Mouse (Mus musculus): ENCODE results near the gene Tssk3. TPM values are rescaled to one million over a fixed set of nuclear protein-coding genes. Genes with fewer than 3 reads are reported as not detected.
A peak's percentile ranks its signal among the peaks of the same experiment; 100 is the strongest.

Gene Tssk3
- polyA plus RNA-seq, 1 experiment from 2014 or later = not detected

DNA sequence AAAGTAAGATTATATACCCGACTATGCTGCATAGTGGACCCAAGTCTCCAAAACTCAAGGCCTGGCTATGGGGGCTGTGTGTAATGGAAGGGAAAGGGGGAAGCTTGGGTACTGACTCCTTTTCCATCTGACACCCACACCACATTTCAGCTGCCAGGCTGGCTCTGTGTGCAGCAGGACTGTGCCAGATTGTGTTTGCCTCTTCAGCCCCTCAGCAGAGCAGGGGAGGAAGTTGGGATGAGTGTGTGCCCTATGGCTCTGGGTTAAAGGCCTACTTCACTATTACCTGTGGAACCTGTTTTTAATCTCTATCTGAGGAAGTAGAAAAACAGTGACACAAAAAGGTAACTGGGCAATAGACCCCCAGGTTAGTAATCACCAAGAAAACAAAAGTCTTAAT lies 9.7 kb downstream of the Tssk3 start:
- no peaks in the 10 kb centered on the region for H3K9me3 ChIP-seq (replicated peaks; ENCODE audit: control insufficient read depth, low read length)
- no peaks in the 10 kb centered on the region for H3K27me3 ChIP-seq (ENCODE audit: control insufficient read depth, insufficient read depth, low read length)
- no peaks in the 10 kb centered on the region for H3K4me1 ChIP-seq (ENCODE audit: control insufficient read depth, insufficient read depth, low read length)
- 0 out of 2 replicates have a peak overlapping the region, but pooled peaks have one; percentile 3 for H3K27ac ChIP-seq (ENCODE audit: low read length)
- 89% methylated on average over 1 of the region's 1 CpGs for WGBS
- ATAC-seq (ENCODE audit: insufficient read depth, low FRiP score) = 0 out of 2 replicates have a peak, but pooled peaks have one; percentile 40
- no peak overlapping the region for H3K9ac ChIP-seq (ENCODE audit: low read length)
- H3K4me3 ChIP-seq (replicated peaks; ENCODE audit: low read length) = no peak overlapping the region
- no peak overlapping the region for H3K4me2 ChIP-seq (ENCODE audit: low read depth, low read length)
- peaks cover 14% of the 10 kb centered on the region for H3K36me3 ChIP-seq (ENCODE audit: control insufficient read depth, insufficient read depth, low read length)

DNA sequence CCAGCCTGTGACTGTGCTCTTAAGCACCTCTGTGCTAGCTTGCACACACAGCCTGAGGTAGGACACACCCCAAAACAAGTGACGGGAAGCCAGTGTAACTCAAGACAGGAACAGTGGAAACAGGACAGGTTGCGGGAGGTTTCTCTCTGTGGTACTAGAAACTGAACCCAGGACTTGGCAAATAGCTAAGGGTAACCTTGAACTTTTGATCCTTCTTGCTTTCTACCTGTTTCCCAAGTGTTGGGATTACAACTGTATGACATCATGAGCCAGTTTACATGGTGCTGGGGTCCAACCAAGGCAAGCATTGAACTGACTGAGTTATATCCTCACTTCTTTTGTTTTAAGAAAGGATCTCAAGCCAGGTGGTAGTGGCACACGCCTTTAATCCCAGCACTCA lies 11.0 kb downstream of the Tssk3 start:
- Histone ChIP-seq H3K9me3 (replicated peaks; ENCODE audit: control insufficient read depth, low read length) (no peaks in the 10 kb centered on the region), H3K36me3 (ENCODE audit: control insufficient read depth, insufficient read depth, low read length) (peaks cover 9% of the 10 kb centered on the region), H3K27me3 (ENCODE audit: control insufficient read depth, insufficient read depth, low read length) (no peaks in the 10 kb centered on the region), H3K9ac (ENCODE audit: low read length) (no peak overlapping the region), H3K4me2 (ENCODE audit: low read depth, low read length) (no peak overlapping the region), H3K27ac (ENCODE audit: low read length) (no peak overlapping the region), H3K4me1 (ENCODE audit: control insufficient read depth, insufficient read depth, low read length) (no peaks in the 10 kb centered on the region), H3K4me3 (replicated peaks; ENCODE audit: low read length) (no peak overlapping the region)
- no peak for ATAC-seq (ENCODE audit: insufficient read depth, low FRiP score)
- 93% methylated on average over 3 of the region's 3 CpGs for WGBS

DNA sequence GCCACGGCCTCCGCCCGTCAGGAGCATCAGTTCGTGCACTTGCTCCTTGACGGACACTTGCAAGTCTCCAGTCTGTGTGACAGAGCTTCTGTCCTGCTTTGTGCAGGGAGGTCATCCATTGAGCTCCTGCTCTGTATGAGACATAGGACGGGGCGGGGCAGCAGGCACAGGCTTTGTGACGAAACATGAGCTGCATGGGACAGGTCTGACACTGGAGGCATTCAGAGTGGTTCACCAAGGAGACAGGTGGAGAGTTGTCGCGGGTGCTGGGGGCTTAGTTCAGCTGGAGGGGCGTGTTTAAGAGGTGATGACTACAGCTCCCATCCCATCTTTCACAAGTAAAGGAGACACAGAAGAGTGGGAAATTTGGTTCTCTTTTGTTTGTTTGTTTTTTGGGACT lies 14.8 kb downstream of the Tssk3 start:
- Histone ChIP-seq H3K4me2 (ENCODE audit: low read depth, low read length) (no peak overlapping the region), H3K27ac (ENCODE audit: low read length) (no peak overlapping the region), H3K9ac (ENCODE audit: low read length) (no peak overlapping the region), H3K27me3 (ENCODE audit: control insufficient read depth, insufficient read depth, low read length) (no peaks in the 10 kb centered on the region), H3K36me3 (ENCODE audit: control insufficient read depth, insufficient read depth, low read length) (peaks cover 29% of the 10 kb centered on the region), H3K4me1 (ENCODE audit: control insufficient read depth, insufficient read depth, low read length) (no peaks in the 10 kb centered on the region), H3K9me3 (replicated peaks; ENCODE audit: control insufficient read depth, low read length) (no peaks in the 10 kb centered on the region), H3K4me3 (replicated peaks; ENCODE audit: low read length) (no peak overlapping the region)
- ATAC-seq (ENCODE audit: insufficient read depth, low FRiP score) = no peak
- WGBS = 89% methylated on average over 11 of the region's 11 CpGs

DNA sequence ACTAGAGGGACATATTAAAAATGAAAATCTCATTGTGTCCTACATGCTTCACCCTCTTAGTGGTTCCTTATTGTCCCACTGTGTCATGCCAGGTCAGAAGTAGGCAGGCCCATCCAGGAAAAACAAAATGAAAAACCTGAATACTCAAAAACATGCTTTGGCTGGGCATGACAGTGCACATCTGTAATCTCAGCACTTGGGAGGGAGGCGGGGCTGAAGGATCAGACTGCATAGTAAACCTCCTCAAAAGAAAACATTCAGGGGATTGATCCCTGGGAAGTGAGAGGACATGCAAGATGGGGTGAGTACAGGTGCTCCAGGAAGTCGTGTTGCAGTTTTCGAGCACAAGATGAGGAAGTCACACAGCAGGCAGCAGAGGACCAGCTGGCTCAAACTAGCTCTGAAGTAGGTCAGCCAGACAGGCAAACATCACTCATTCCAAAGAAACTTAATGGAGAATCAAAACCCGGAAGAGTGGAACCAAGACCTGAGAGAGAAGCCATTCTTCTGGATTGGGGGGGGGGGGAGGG lies 26.5 kb downstream of the Tssk3 start:
- Histone ChIP-seq H3K9me3 (replicated peaks; ENCODE audit: control insufficient read depth, low read length) (no peaks in the 10 kb centered on the region), H3K27me3 (ENCODE audit: control insufficient read depth, insufficient read depth, low read length) (no peaks in the 10 kb centered on the region), H3K36me3 (ENCODE audit: control insufficient read depth, insufficient read depth, low read length) (0 out of 2 replicates have a peak, but pooled peaks cover 20% of the 10 kb centered on the region), H3K9ac (ENCODE audit: low read length) (no peak overlapping the region), H3K4me2 (ENCODE audit: low read depth, low read length) (no peak overlapping the region), H3K4me1 (ENCODE audit: control insufficient read depth, insufficient read depth, low read length) (peaks cover 11% of the 10 kb centered on the region; the same call in 1 of the 2 replicates), H3K4me3 (replicated peaks; ENCODE audit: low read length) (no peak overlapping the region), H3K27ac (ENCODE audit: low read length) (no peak overlapping the region)
- WGBS = 81% methylated on average over 4 of the region's 4 CpGs
- ATAC-seq (ENCODE audit: insufficient read depth, low FRiP score) = no peak

DNA sequence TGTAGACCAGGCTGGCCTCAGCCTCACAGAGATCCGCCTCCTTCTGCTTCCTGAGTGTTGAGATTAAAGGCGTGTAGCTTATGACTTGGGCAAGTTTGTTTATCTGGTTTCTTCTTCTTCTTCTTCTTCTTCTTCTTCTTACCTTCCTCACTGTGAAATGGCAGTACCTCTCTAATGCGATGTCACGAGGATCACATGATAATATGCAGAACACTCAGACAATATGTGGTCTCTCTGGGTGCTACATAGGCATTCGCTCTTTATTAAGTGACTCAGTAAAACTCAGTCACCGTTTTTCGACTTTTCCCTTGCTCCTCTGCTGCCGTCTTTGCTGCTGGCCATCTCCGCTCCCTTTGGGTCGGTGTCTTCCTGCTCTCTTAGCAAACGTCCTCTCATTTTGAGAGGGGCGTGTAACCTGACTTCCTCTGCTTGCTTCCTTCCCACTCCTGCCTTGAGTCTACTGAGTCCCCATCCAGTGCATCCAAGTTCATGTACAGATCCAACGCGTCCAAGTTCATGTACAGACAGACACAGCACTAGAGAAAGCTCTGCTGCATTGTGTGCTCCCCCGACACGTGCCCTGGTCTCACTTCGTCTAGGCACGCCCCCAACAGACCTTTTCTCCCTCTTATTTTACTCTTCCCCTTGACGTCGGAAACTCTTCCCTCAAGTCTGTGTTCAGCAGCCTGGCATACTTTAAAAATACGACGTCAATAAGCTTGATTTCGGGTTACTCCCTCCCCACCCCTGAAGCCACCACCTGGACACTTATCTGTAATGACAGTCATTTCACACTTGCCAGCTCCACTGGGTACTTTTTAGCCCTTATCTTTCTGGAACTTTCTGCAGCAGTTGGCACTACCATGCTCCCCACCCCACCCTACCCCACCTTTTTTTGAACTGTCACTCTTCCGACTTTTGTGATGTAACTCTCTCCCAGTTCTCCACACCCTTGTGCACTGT lies 27.4 kb downstream of the Tssk3 start:
- H3K4me3 ChIP-seq (replicated peaks; ENCODE audit: low read length) = no peak overlapping the region
- no peak overlapping the region for H3K27ac ChIP-seq (ENCODE audit: low read length)
- H3K9me3 ChIP-seq (replicated peaks; ENCODE audit: control insufficient read depth, low read length) = no peaks in the 10 kb centered on the region
- 84% methylated on average over 24 of the region's 24 CpGs for WGBS
- H3K9ac ChIP-seq (ENCODE audit: low read length) = no peak overlapping the region
- H3K36me3 ChIP-seq (ENCODE audit: control insufficient read depth, insufficient read depth, low read length) = 0 out of 2 replicates have a peak, but pooled peaks cover 20% of the 10 kb centered on the region
- no peaks in the 10 kb centered on the region for H3K27me3 ChIP-seq (ENCODE audit: control insufficient read depth, insufficient read depth, low read length)
- H3K4me2 ChIP-seq (ENCODE audit: low read depth, low read length) = no peak overlapping the region
- H3K4me1 ChIP-seq (ENCODE audit: control insufficient read depth, insufficient read depth, low read length) = peaks cover 11% of the 10 kb centered on the region; the same call in 1 of the 2 replicates
- ATAC-seq (ENCODE audit: insufficient read depth, low FRiP score) = no peak

DNA sequence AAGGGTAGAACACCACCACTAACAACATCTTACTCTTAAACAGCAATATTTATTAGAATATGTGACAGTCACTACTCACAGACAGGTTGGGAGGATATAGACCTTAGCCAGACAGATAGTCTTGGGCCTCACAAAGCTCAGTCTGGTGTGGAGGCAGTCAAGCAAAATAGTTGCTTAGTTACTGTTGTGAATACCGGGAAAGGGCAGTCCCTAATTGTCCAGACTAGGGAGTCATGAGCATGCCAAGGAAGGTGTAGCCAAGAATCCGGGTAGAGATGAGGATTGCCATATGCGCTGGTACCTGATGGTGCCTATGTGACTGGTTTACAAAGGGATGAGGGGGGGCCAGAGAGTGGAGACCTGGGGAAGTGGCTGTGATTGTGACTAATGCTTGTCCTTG lies 28.7 kb downstream of the Tssk3 start:
- peak overlapping the region; percentile 86 for H3K9ac ChIP-seq (ENCODE audit: low read length)
- no peaks in the 10 kb centered on the region for H3K9me3 ChIP-seq (replicated peaks; ENCODE audit: control insufficient read depth, low read length)
- no peaks in the 10 kb centered on the region for H3K27me3 ChIP-seq (ENCODE audit: control insufficient read depth, insufficient read depth, low read length)
- H3K4me1 ChIP-seq (ENCODE audit: control insufficient read depth, insufficient read depth, low read length) = peaks cover 11% of the 10 kb centered on the region; the same call in 1 of the 2 replicates
- H3K4me3 ChIP-seq (replicated peaks; ENCODE audit: low read length) = peak overlapping the region; percentile 88
- WGBS = 41% methylated on average over 3 of the region's 3 CpGs
- ATAC-seq (ENCODE audit: insufficient read depth, low FRiP score) = no peak
- H3K27ac ChIP-seq (ENCODE audit: low read length) = peak overlapping the region; percentile 60
- 0 out of 2 replicates have a peak, but pooled peaks cover 16% of the 10 kb centered on the region for H3K36me3 ChIP-seq (ENCODE audit: control insufficient read depth, insufficient read depth, low read length)
- peak overlapping the region; percentile 91 for H3K4me2 ChIP-seq (ENCODE audit: low read depth, low read length)

DNA sequence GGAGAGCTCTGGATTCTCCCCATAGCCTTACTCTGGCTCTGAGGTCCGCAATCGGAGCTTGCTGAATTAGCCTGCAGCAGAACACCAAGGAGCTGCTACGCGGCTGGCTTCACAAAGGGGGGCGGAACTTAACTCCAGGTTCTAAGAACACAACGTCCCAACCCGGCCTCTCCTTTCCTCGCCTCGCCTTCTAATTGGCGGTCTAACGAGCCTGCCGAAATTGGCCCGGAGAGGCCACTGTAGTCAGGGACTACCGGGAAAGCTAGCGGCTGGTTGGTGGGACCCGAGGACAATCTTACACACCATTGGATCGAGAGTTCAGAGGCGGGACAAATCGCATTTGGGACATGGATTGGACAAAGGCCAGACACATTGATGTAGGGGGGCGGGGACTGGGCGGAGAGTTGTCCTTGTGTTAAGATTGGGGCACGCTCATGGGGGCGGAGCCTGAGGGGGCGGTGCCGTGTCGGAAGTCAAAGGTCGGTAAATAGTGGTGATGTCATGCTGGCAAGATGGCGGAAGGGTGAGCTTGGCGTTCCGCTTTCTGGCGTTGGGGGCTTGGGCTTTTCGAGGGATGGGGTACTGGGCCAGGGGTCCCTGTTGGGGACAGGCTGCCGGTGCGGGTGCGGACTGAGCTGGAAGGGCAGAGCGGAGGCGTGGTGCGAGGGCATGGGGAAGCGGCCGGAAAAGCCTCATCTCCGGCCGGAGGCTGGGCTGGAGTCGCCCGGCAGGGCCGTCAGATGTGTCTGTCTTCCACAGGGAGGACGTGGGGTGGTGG lies 29.4 kb downstream of the Tssk3 start, which contains the start of gene Bsdc1:
Gene Bsdc1, plus strand, starts transcription at position 399 of the 778 bp plus-strand sequence.
- under 1% methylated on average over 46 of the region's 46 CpGs for WGBS
- ATAC-seq (ENCODE audit: insufficient read depth, low FRiP score) = peak; percentile 98
- Histone ChIP-seq H3K36me3 (ENCODE audit: control insufficient read depth, insufficient read depth, low read length) (0 out of 2 replicates have a peak, but pooled peaks cover 13% of the 10 kb centered on the region), H3K27me3 (ENCODE audit: control insufficient read depth, insufficient read depth, low read length) (no peaks in the 10 kb centered on the region), H3K27ac (ENCODE audit: low read length) (peak within 1 kb of the TSS; percentile 87), H3K4me2 (ENCODE audit: low read depth, low read length) (peak within 1 kb of the TSS; percentile 91), H3K4me3 (replicated peaks; ENCODE audit: low read length) (peak within 1 kb of the TSS; percentile 88), H3K9ac (ENCODE audit: low read length) (peak within 1 kb of the TSS; percentile 86), H3K9me3 (replicated peaks; ENCODE audit: control insufficient read depth, low read length) (no peaks in the 10 kb centered on the region), H3K4me1 (ENCODE audit: control insufficient read depth, insufficient read depth, low read length) (peaks cover 11% of the 10 kb centered on the region; the same call in 1 of the 2 replicates)

DNA sequence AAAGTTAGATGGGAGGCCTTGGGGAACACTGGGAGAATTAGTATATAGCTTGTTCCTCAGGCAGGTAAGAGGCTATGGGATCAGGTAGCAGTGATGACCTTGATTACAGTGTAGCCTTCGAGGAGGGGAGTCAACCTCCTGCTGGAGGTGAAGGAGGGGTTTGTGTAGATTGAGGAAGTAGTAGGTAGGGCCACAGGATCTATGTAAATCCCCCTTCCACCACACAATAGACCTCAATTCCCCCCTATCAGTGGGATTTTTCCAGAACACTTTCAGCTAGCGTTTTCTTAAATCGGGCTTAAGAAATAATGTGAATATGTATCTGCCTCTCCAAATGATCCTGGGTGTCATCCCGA lies 30.0 kb downstream of the Tssk3 start:
- peak overlapping the region; percentile 87 for H3K27ac ChIP-seq (ENCODE audit: low read length)
- H3K9me3 ChIP-seq (replicated peaks; ENCODE audit: control insufficient read depth, low read length) = no peaks in the 10 kb centered on the region
- no peaks in the 10 kb centered on the region for H3K27me3 ChIP-seq (ENCODE audit: control insufficient read depth, insufficient read depth, low read length)
- H3K9ac ChIP-seq (ENCODE audit: low read length) = peak overlapping the region; percentile 75
- no peak for ATAC-seq (ENCODE audit: insufficient read depth, low FRiP score)
- H3K4me3 ChIP-seq (replicated peaks; ENCODE audit: low read length) = peak overlapping the region; percentile 59
- peaks cover 13% of the 10 kb centered on the region; the same call in 1 of the 2 replicates for H3K4me1 ChIP-seq (ENCODE audit: control insufficient read depth, insufficient read depth, low read length)
- 0% methylated on average over 4 of the region's 4 CpGs for WGBS
- 0 out of 2 replicates have a peak, but pooled peaks cover 10% of the 10 kb centered on the region for H3K36me3 ChIP-seq (ENCODE audit: control insufficient read depth, insufficient read depth, low read length)
- peak overlapping the region; percentile 58 for H3K4me2 ChIP-seq (ENCODE audit: low read depth, low read length)

Data from stomach, embryonic 16.5 days (tissue).